Mouse (Mus musculus): ENCODE results near the gene Rcl1. TPM values are rescaled to one million over a fixed set of nuclear protein-coding genes. Genes with fewer than 3 reads are reported as not detected.

The Rcl1 gene
- polyA plus RNA-seq, 1 experiment from 2014 or later = 26.4 TPM

- ATAC-seq (replicated peaks; ENCODE audit: insufficient number of reproducible peaks, low FRiP score, low TSS enrichment) = no peak
- H3K4me3 ChIP-seq (ENCODE audit: low read depth, low read length) = no peak overlapping the region
- no peaks in the 10 kb centered on the region for H3K27me3 ChIP-seq (ENCODE audit: control insufficient read depth, insufficient read depth, low read length)
- 87% methylated on average over 6 of the region's 6 CpGs for WGBS (ENCODE audit: insufficient replicate concordance)
- no peak overlapping the region for H3K27ac ChIP-seq (ENCODE audit: low read depth, low read length)
- H3K9me3 ChIP-seq (replicated peaks; ENCODE audit: control insufficient read depth, low read length) = no peaks in the 10 kb centered on the region
- H3K9ac ChIP-seq (ENCODE audit: low read depth, low read length) = no peak overlapping the region
- no peak overlapping the region for H3K4me2 ChIP-seq
- no peaks in the 10 kb centered on the region for H3K4me1 ChIP-seq (ENCODE audit: control insufficient read depth, insufficient read depth, low read length)
- H3K36me3 ChIP-seq (ENCODE audit: control insufficient read depth, insufficient read depth, low read length) = 0 out of 2 replicates have a peak, but pooled peaks cover 5% of the 10 kb centered on the region
Measured at GRCm38 (mm10) chr19:29116796-29117195, 15.6 kb downstream of the Rcl1 start.

- ATAC-seq (replicated peaks; ENCODE audit: insufficient number of reproducible peaks, low FRiP score, low TSS enrichment) = no peak
- Histone ChIP-seq H3K4me2 (no peak overlapping the region), H3K4me3 (ENCODE audit: low read depth, low read length) (no peak overlapping the region), H3K27ac (ENCODE audit: low read depth, low read length) (no peak overlapping the region), H3K4me1 (ENCODE audit: control insufficient read depth, insufficient read depth, low read length) (no peaks in the 10 kb centered on the region), H3K9me3 (replicated peaks; ENCODE audit: control insufficient read depth, low read length) (no peaks in the 10 kb centered on the region), H3K36me3 (ENCODE audit: control insufficient read depth, insufficient read depth, low read length) (peaks cover 9% of the 10 kb centered on the region; the same call in 1 of the 2 replicates), H3K27me3 (ENCODE audit: control insufficient read depth, insufficient read depth, low read length) (no peaks in the 10 kb centered on the region), H3K9ac (ENCODE audit: low read depth, low read length) (no peak overlapping the region)
- WGBS (ENCODE audit: insufficient replicate concordance) = 89% methylated on average over 13 of the region's 13 CpGs
Measured at GRCm38 (mm10) chr19:29118196-29118595, 17.0 kb downstream of the Rcl1 start.

DNA sequence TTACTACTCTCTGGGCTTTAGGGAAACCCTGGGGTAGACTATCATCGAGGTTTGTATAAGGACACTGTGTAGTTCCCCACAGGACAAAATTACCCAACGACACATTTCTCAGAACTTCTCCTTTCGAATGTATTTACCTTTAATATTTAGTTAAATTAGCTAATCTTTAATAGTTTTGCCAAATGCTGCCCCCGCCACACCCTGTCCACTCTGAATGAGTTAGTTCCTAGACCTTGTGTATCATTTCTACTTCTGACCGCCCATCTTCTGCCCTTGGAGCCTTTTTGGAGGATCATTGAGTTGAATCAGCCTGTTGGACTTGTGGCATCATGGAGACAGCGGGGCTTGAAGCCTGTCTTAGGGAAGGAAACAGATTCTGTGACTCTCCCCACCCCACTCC is 19.1 kb downstream of the Rcl1 start:
- Histone ChIP-seq H3K36me3 (ENCODE audit: control insufficient read depth, insufficient read depth, low read length) (peaks cover 16% of the 10 kb centered on the region; the same call in 1 of the 2 replicates), H3K4me1 (ENCODE audit: control insufficient read depth, insufficient read depth, low read length) (no peaks in the 10 kb centered on the region), H3K9ac (ENCODE audit: low read depth, low read length) (no peak overlapping the region), H3K4me2 (no peak overlapping the region), H3K4me3 (ENCODE audit: low read depth, low read length) (no peak overlapping the region), H3K27me3 (ENCODE audit: control insufficient read depth, insufficient read depth, low read length) (no peaks in the 10 kb centered on the region), H3K27ac (ENCODE audit: low read depth, low read length) (no peak overlapping the region), H3K9me3 (replicated peaks; ENCODE audit: control insufficient read depth, low read length) (no peaks in the 10 kb centered on the region)
- ATAC-seq (replicated peaks; ENCODE audit: insufficient number of reproducible peaks, low FRiP score, low TSS enrichment) = no peak
- 85% methylated on average over 6 of the region's 6 CpGs for WGBS (ENCODE audit: insufficient replicate concordance)

- Histone ChIP-seq H3K4me2 (no peak overlapping the region), H3K27ac (ENCODE audit: low read depth, low read length) (no peak overlapping the region), H3K9me3 (replicated peaks; ENCODE audit: control insufficient read depth, low read length) (no peaks in the 10 kb centered on the region), H3K9ac (ENCODE audit: low read depth, low read length) (no peak overlapping the region), H3K27me3 (ENCODE audit: control insufficient read depth, insufficient read depth, low read length) (no peaks in the 10 kb centered on the region), H3K36me3 (ENCODE audit: control insufficient read depth, insufficient read depth, low read length) (peaks cover 16% of the 10 kb centered on the region; the same call in 1 of the 2 replicates), H3K4me1 (ENCODE audit: control insufficient read depth, insufficient read depth, low read length) (no peaks in the 10 kb centered on the region), H3K4me3 (ENCODE audit: low read depth, low read length) (no peak overlapping the region)
- 86% methylated on average over 9 of the region's 9 CpGs for WGBS (ENCODE audit: insufficient replicate concordance)
- no peak for ATAC-seq (replicated peaks; ENCODE audit: insufficient number of reproducible peaks, low FRiP score, low TSS enrichment)
Measured at GRCm38 (mm10) chr19:29121394-29121793, 20.2 kb downstream of the Rcl1 start.

- Histone ChIP-seq H3K4me3 (ENCODE audit: low read depth, low read length) (no peak overlapping the region), H3K27me3 (ENCODE audit: control insufficient read depth, insufficient read depth, low read length) (no peaks in the 10 kb centered on the region), H3K4me2 (no peak overlapping the region), H3K27ac (ENCODE audit: low read depth, low read length) (no peak overlapping the region), H3K9me3 (replicated peaks; ENCODE audit: control insufficient read depth, low read length) (no peaks in the 10 kb centered on the region), H3K36me3 (ENCODE audit: control insufficient read depth, insufficient read depth, low read length) (peaks cover 11% of the 10 kb centered on the region), H3K4me1 (ENCODE audit: control insufficient read depth, insufficient read depth, low read length) (no peaks in the 10 kb centered on the region), H3K9ac (ENCODE audit: low read depth, low read length) (no peak overlapping the region)
- ATAC-seq (replicated peaks; ENCODE audit: insufficient number of reproducible peaks, low FRiP score, low TSS enrichment) = no peak
- WGBS (ENCODE audit: insufficient replicate concordance) = 86% methylated on average over 13 of the region's 13 CpGs
Measured at GRCm38 (mm10) chr19:29124886-29125585, 23.9 kb downstream of the Rcl1 start.

DNA sequence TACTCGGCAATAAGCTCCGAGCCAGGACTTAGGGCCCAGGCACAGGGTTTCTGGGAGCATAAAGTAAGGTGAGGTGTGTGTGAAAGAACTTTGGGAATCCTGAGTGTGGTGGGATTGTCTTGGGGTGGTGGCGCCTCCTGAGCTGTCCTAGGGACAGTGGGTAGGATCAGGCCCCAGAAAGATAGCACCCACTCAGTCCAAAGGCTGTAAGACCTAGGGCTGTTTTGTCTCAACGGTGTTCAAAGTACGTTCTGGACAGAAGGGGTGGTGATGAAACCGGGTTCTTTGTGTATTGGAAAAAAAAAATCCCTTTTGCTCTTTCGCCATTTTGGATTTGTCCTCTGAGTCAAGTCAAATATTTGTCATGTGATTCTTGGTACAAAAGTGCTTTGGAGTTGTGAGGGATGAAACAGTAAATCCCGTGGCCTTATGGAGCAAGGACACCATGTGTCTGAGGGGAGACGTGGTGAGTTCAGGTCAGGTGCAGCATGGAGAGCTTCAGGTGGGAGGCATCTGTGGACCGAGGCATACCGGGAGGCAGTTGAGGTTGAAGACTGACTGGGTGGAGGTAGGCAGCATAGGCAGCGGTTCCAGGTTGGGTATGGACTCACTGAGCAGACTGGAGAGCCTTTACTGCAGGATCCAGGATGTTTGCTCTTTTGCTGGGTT is 25.3 kb downstream of the Rcl1 start:
- Histone ChIP-seq H3K4me3 (ENCODE audit: low read depth, low read length) (no peak overlapping the region), H3K4me1 (ENCODE audit: control insufficient read depth, insufficient read depth, low read length) (no peaks in the 10 kb centered on the region), H3K9me3 (replicated peaks; ENCODE audit: control insufficient read depth, low read length) (no peaks in the 10 kb centered on the region), H3K36me3 (ENCODE audit: control insufficient read depth, insufficient read depth, low read length) (peaks cover 11% of the 10 kb centered on the region), H3K27me3 (ENCODE audit: control insufficient read depth, insufficient read depth, low read length) (no peaks in the 10 kb centered on the region), H3K27ac (ENCODE audit: low read depth, low read length) (no peak overlapping the region), H3K4me2 (no peak overlapping the region), H3K9ac (ENCODE audit: low read depth, low read length) (no peak overlapping the region)
- 88% methylated on average over 12 of the region's 12 CpGs for WGBS (ENCODE audit: insufficient replicate concordance)
- no peak for ATAC-seq (replicated peaks; ENCODE audit: insufficient number of reproducible peaks, low FRiP score, low TSS enrichment)

DNA sequence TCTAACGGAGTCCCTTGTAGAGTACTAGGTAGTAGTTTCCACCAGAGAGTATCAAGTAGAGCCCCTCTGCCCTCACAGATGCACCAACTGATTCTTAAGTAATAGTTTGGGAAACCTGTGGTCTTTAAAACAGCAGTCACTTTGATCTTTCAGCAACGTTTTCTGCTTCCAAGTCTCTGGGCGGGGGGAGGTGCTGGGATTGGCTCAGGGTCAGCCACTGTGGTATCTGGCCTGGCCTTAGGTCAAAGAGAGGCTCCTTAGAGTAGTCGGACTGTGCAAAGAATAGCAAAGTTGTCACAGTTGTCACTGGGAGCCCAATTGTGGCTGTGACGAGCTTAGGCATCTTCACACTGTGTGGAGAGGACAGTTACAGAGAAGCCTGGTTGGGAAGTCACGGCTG is 26.2 kb downstream of the Rcl1 start:
- Histone ChIP-seq H3K4me2 (no peak overlapping the region), H3K4me1 (ENCODE audit: control insufficient read depth, insufficient read depth, low read length) (no peaks in the 10 kb centered on the region), H3K27ac (ENCODE audit: low read depth, low read length) (no peak overlapping the region), H3K9me3 (replicated peaks; ENCODE audit: control insufficient read depth, low read length) (no peaks in the 10 kb centered on the region), H3K4me3 (ENCODE audit: low read depth, low read length) (no peak overlapping the region), H3K36me3 (ENCODE audit: control insufficient read depth, insufficient read depth, low read length) (peaks cover 12% of the 10 kb centered on the region), H3K9ac (ENCODE audit: low read depth, low read length) (no peak overlapping the region), H3K27me3 (ENCODE audit: control insufficient read depth, insufficient read depth, low read length) (no peaks in the 10 kb centered on the region)
- WGBS (ENCODE audit: insufficient replicate concordance) = 69% methylated on average over 6 of the region's 6 CpGs
- no peak for ATAC-seq (replicated peaks; ENCODE audit: insufficient number of reproducible peaks, low FRiP score, low TSS enrichment)

GRCm38 (mm10) chr19:29128217-29128616 is 27.0 kb downstream of the Rcl1 start:
- Histone ChIP-seq H3K9ac (ENCODE audit: low read depth, low read length) (no peak overlapping the region), H3K27ac (ENCODE audit: low read depth, low read length) (no peak overlapping the region), H3K36me3 (ENCODE audit: control insufficient read depth, insufficient read depth, low read length) (peaks cover 10% of the 10 kb centered on the region), H3K27me3 (ENCODE audit: control insufficient read depth, insufficient read depth, low read length) (no peaks in the 10 kb centered on the region), H3K4me3 (ENCODE audit: low read depth, low read length) (no peak overlapping the region), H3K4me1 (ENCODE audit: control insufficient read depth, insufficient read depth, low read length) (no peaks in the 10 kb centered on the region), H3K4me2 (no peak overlapping the region), H3K9me3 (replicated peaks; ENCODE audit: control insufficient read depth, low read length) (no peaks in the 10 kb centered on the region)
- WGBS (ENCODE audit: insufficient replicate concordance) = 71% methylated on average over 6 of the region's 6 CpGs
- no peak for ATAC-seq (replicated peaks; ENCODE audit: insufficient number of reproducible peaks, low FRiP score, low TSS enrichment)

GRCm38 (mm10) chr19:29129551-29129950 is 28.4 kb downstream of the Rcl1 start:
- H3K4me2 ChIP-seq = no peak overlapping the region
- no peaks in the 10 kb centered on the region for H3K4me1 ChIP-seq (ENCODE audit: control insufficient read depth, insufficient read depth, low read length)
- H3K27me3 ChIP-seq (ENCODE audit: control insufficient read depth, insufficient read depth, low read length) = no peaks in the 10 kb centered on the region
- H3K9ac ChIP-seq (ENCODE audit: low read depth, low read length) = no peak overlapping the region
- no peak overlapping the region for H3K4me3 ChIP-seq (ENCODE audit: low read depth, low read length)
- WGBS (ENCODE audit: insufficient replicate concordance) = 92% methylated on average over 5 of the region's 5 CpGs
- H3K36me3 ChIP-seq (ENCODE audit: control insufficient read depth, insufficient read depth, low read length) = peaks cover 3% of the 10 kb centered on the region
- H3K9me3 ChIP-seq (replicated peaks; ENCODE audit: control insufficient read depth, low read length) = no peaks in the 10 kb centered on the region
- no peak for ATAC-seq (replicated peaks; ENCODE audit: insufficient number of reproducible peaks, low FRiP score, low TSS enrichment)
- H3K27ac ChIP-seq (ENCODE audit: low read depth, low read length) = no peak overlapping the region

All from heart, embryonic 11.5 days (tissue).